ENCODE assay signal across 21 mouse cellular contexts in the genomic region with DNA sequence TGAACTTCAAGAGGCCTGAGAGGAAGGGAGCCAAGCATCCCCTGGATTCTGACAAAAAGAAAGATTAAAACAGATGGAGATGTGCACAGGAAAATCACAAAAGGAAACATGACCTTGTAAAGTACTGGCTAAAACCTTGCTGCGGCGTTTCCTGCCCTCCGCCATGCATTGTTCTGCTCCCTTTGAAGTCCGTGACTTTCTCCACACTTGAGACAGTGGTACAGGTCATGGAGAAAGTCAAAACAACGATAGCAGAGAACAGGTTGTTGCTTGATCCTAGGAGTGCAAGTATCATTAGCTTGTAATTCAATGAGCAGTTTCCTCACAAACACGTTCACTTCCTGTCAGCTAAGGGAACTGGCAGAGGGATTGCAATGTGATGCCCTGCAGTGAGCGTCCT.
"Had no signal": no experiment of that assay in that cellular context is flagged by ENCODE, and none has a peak within 500 bp of the region (broad histone marks: within the 10 kb centered on the region; RNA-seq: fewer than 3 reads in every experiment).

No protein-coding gene starts in this region.

- DNase-seq: kidney, adult 2 months; kidney, postnatal 25 days; layer of hippocampus, adult 9-11 months; liver, postnatal 0 days; lung, postnatal 14 days; lung, postnatal 4 days; right cerebral cortex, adult 18-20 months; right cerebral cortex, postnatal 14 days; right cerebral cortex, postnatal 4 days; thymus, adult 2 months; thymus, postnatal 25 days had no signal

- H3K9me3 ChIP-seq: limb, embryonic 12.5 days; limb, embryonic 15.5 days had no signal

- H3K9ac ChIP-seq: limb, embryonic 12.5 days; limb, embryonic 15.5 days; liver, embryonic 14.5 days; liver, postnatal 0 days had no signal

- ATAC-seq: liver, postnatal 0 days; midbrain, embryonic 16.5 days had no signal

- H3K36me3 ChIP-seq: limb, embryonic 12.5 days; limb, embryonic 15.5 days had no signal

- H3K4me3 ChIP-seq: layer of hippocampus, adult 2 months; limb, embryonic 12.5 days; limb, embryonic 15.5 days; myocyte had no signal

- H3K27me3 ChIP-seq: limb, embryonic 12.5 days; limb, embryonic 15.5 days had no signal

- H3K27ac ChIP-seq: kidney, postnatal 0 days; layer of hippocampus, adult 2 months; limb, embryonic 12.5 days; limb, embryonic 15.5 days; liver, embryonic 14.5 days; stomach, postnatal 0 days had no signal

- H3K4me2 ChIP-seq: limb, embryonic 12.5 days; limb, embryonic 15.5 days; liver, embryonic 11.5 days; midbrain, embryonic 11.5 days had no signal
